Mouse (Mus musculus) thymus, adult 2 months (tissue): Measurements from ENCODE around the gene Slc1a1. TPM values are rescaled to one million over a fixed set of nuclear protein-coding genes. Genes with fewer than 3 reads are reported as not detected.
A peak's percentile ranks its signal among the peaks of the same experiment; 100 is the strongest.

Source experiments
- DNase-seq: peaks from one replicate; pipeline ENCODE4 v3.0.0; 2021
- H3K27ac ChIP-seq: fragments of 200-500 bp; 2 replicates; pipeline ENCODE4 v1.5.1; 2012; ENCODE audit warnings: low read length, control low read depth; ENCODE audit not compliant: control insufficient read depth, insufficient read depth
- H3K27me3 ChIP-seq: fragments of 200-500 bp; 2 replicates; pipeline ENCODE4 v1.6.1; 2012; ENCODE audit warnings: mild to moderate bottlenecking, low read length, moderate library complexity, mixed read lengths; ENCODE audit not compliant: control insufficient read depth, insufficient read depth
- H3K36me3 ChIP-seq: fragments of 200-500 bp; 2 replicates; pipeline ENCODE4 v1.6.1; 2012; ENCODE audit warnings: mild to moderate bottlenecking, low read length, moderate library complexity; ENCODE audit not compliant: control insufficient read depth, insufficient read depth
- H3K4me1 ChIP-seq: fragments of 200-500 bp; replicated peaks from 2 replicates; pipeline ENCODE4 v1.6.1; 2012; ENCODE audit warnings: low read length; ENCODE audit not compliant: control insufficient read depth, insufficient read depth
- H3K4me3 ChIP-seq: fragments of 200-500 bp; 2 replicates; pipeline ENCODE4 v1.5.1; 2012; ENCODE audit warnings: mild to moderate bottlenecking, low read length, control low read depth, moderate library complexity; ENCODE audit not compliant: control insufficient read depth, insufficient read depth
- CTCF ChIP-seq: fragments of 200-500 bp; IDR thresholded peaks from 2 replicates; pipeline ENCODE4 v1.5.1; 2012; ENCODE audit warnings: mild to moderate bottlenecking, control low read depth, low read length, moderate library complexity, borderline replicate concordance; ENCODE audit not compliant: control insufficient read depth, poor library complexity, insufficient read depth; ENCODE audit errors: extremely low read depth
- POLR2A ChIP-seq: fragments of 200-500 bp; IDR thresholded peaks from 2 replicates; pipeline ENCODE4 v1.6.1; 2012; ENCODE audit warnings: mild to moderate bottlenecking, low read length, control low read depth, moderate library complexity; ENCODE audit not compliant: control insufficient read depth, poor library complexity, insufficient read depth; ENCODE audit errors: extremely low read depth
- WGBS: fragments of 180-500 bp; shearing (Covaris S2); methylation state at CpG from one replicate; pipeline ENCODE4 v1.1.7; 2018; 5-methylcytosine and 5-hydroxymethylcytosine counted together
- polyA plus RNA-seq: library from polyadenylated mRNA; depleted of rRNA; stranded (reverse); fragments of >200 nt; gene quantifications from 2 replicates; pipeline ENCODE4 v1.2.3, GENCODE M21; 2012

Slc1a1 gene
- polyA plus RNA-seq, 1 experiment: 0.51 TPM

DNA sequence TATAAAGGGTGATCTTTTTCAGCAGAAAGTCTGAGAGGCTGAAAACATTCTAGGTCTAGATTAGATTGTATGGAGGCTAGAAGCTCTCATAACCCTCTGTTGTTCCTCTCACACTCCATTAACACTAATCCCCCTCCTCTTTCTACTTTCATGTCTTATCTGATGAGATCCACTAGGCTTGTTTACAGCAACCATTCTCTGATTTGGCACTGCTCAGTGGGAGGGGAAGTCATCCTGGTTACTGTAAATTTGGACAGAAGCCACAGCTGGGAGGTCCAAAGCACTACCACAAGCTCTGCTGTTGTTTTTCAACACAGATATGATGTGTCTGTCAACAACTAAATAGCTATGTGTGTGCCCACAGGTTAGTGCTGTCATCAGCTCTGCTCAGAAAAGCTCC is 3.5 kb upstream of the Slc1a1 start:
- Histone ChIP-seq H3K4me3 (no peak overlapping the region), H3K4me1 (peaks cover 4% of the 10 kb centered on the region), H3K36me3 (no peaks in the 10 kb centered on the region), H3K27me3 (peaks cover 3% of the 10 kb centered on the region; the same call in 1 of the 2 replicates), H3K27ac (no peak overlapping the region)
- no peak for TF ChIP-seq POLR2A
- DNase-seq: no peak

DNA sequence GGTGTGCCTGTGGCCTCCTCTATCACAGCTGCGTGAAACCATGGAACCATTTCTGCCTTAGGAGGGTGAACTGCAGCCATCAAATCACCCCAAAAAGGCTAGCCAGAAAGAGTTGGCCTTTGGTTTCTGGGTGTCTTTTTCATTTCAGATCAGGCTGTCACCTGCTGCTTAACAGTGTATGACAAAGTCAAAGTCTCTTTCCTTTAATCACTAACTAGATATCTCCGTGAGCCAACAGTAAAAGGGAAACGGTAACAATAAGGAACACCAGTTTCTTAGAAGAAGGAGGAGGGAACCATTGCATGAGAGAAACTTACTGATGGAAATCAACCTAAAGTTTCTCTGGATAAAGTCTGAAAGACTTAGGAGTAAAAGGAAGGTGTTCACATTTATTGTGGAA is 2.2 kb upstream of the Slc1a1 start:
- Histone ChIP-seq H3K27me3 (peaks cover 3% of the 10 kb centered on the region; the same call in 1 of the 2 replicates), H3K27ac (no peak overlapping the region), H3K4me1 (peaks cover 4% of the 10 kb centered on the region), H3K4me3 (no peak overlapping the region), H3K36me3 (no peaks in the 10 kb centered on the region)
- TF ChIP-seq CTCF: no peak
- no peak for TF ChIP-seq POLR2A
- 89% methylated on average over 3 of the region's 3 CpGs for WGBS
- no peak for DNase-seq

DNA sequence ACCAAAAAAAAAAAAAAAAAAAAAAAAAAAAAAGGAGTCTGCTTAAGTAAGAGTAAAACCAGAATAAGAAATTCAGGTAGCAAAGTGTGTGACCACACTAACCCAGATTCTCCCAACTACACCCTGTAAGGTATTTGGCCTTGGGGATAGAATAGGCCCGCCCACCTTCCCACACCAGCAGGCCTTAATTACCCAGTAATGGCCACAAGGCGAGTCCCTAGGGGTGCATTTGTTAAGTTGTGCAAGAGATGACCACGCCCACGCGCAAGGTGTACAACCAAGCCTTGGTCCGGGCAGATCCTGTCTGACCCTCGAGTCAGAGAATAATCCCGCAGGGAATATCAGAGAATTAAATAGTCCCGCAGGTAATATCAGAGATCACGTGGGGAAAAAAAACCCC is 461 bp upstream of the Slc1a1 start:
- Histone ChIP-seq H3K27ac (no peak overlapping the region), H3K36me3 (no peaks in the 10 kb centered on the region), H3K4me1 (peaks cover 4% of the 10 kb centered on the region), H3K4me3 (no peak overlapping the region), H3K27me3 (peaks cover 3% of the 10 kb centered on the region; the same call in 1 of the 2 replicates)
- DNase-seq: no peak
- TF ChIP-seq CTCF: no peak
- TF ChIP-seq POLR2A: no peak
- 22% methylated on average over 10 of the region's 10 CpGs for WGBS

DNA sequence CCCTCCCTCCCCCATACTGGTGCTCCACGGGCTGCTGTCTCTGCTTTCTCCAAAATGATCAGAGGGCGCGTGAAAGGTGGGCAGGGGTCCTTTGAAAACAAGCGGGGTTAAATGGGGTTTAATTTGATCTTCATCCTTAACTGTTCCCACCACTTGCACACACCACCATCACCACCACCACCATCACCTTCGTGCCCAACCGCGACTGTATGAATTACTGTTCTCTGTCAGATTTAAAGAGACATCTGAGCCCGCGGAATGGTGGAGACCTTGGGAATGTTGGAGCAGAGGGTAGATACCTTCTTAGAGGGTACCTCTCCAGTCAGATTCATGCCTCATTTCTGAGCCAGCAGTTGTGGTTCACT is 633 bp downstream of the Slc1a1 start:
- DNase-seq: no peak
- H3K27ac ChIP-seq: no peak overlapping the region

DNA sequence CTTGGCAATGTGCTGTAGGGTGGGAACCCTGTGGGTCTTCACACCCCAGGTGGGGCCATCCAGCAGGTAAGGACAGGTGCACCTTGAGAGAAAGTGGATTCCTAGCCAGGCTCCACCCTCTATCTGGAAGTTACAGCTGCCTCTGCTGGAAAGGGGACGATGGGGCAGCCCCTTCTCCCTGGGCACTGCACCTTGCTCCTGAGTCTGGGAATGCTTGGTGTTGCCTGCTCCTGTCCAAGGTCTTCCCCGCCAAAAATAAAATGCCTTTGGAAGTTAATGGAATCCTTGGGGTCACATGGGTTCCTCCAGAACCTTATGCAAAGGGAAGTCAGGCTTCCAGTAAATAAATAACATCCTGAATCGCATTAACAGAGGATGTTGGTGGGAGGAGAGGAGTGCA is 1.3 kb downstream of the Slc1a1 start:
- H3K4me3 ChIP-seq: no peak overlapping the region
- DNase-seq: no peak
- TF ChIP-seq CTCF (no peak), POLR2A (no peak)
- no peaks in the 10 kb centered on the region for H3K36me3 ChIP-seq
- no peak overlapping the region for H3K27ac ChIP-seq
- peaks cover 4% of the 10 kb centered on the region for H3K4me1 ChIP-seq
- H3K27me3 ChIP-seq: peaks cover 3% of the 10 kb centered on the region; the same call in 1 of the 2 replicates
- WGBS: 89% methylated on average over 3 of the region's 3 CpGs

More for the DNA sequence above, 633 bp downstream of the Slc1a1 start:
- H3K4me3 ChIP-seq: peak overlapping the region; percentile 27; the same call in 1 of the 2 replicates
- WGBS: 9% methylated on average over 9 of the region's 9 CpGs
- peaks cover 3% of the 10 kb centered on the region; the same call in 1 of the 2 replicates for H3K27me3 ChIP-seq
- no peaks in the 10 kb centered on the region for H3K36me3 ChIP-seq
- TF ChIP-seq CTCF (no peak), POLR2A (no peak)
- peaks cover 4% of the 10 kb centered on the region for H3K4me1 ChIP-seq

DNA sequence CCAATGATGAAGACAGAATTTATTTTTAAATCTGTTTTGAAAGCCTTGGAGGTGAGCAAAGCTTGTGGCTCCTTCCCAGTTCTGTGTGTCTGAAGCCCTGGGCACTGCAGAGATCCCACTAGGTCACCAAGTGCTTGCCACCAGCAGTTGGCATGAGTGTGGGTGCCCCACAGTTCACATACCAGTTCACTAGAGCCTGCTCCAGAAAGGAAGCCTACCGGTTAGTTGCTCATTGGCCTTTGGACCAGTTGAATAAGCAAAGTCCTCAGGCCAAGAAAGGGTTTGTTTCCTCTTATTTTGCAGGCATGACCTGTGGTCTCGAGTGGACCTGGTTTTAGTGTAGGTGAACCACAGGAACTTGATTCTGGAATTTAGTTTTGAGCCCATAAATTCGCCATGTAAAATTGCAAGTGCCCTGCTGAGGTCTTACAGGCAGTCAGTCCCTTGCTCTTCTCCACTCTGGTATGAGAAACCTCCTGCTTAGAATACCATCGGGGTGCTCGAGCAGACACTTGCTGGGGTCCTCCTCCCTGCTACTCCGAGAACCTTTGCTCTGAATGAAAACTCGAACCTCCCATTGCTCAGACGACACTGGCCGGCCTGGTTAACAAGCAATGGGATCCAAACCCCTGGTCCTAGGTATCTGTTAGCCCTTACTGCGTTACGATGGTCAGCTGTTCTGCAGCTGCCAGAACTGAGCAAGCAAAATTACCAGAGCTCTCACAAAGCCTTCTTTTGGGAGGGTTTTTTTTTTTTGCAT is 2.0 kb downstream of the Slc1a1 start:
- DNase-seq: no peak
- no peaks in the 10 kb centered on the region for H3K36me3 ChIP-seq
- no peak overlapping the region for H3K27ac ChIP-seq
- WGBS: 91% methylated on average over 11 of the region's 11 CpGs
- H3K4me3 ChIP-seq: no peak overlapping the region
- TF ChIP-seq POLR2A: no peak
- peaks cover 3% of the 10 kb centered on the region; the same call in 1 of the 2 replicates for H3K27me3 ChIP-seq
- H3K4me1 ChIP-seq: peaks cover 4% of the 10 kb centered on the region

DNA sequence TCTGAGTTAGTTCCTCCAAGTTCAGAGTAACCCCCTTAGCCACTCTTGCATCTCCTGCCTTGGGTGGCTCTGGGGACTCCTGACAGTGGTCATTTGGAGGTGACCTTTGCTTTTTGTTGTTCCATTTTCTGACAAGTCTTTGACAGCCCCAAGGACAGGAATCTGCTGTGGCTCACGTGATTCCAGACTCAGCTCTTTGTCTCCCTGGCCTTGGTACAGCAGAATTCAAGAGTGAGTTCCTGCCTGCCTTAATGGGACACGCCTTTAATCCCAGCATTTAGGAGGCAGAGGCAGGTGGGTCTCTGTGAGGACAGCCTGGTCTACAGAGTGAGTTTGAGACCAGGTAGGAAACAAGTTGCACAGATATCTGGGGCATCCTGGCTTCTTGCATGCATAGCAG is 3.9 kb downstream of the Slc1a1 start:
- peaks cover 3% of the 10 kb centered on the region; the same call in 1 of the 2 replicates for H3K27me3 ChIP-seq
- H3K36me3 ChIP-seq: no peaks in the 10 kb centered on the region
- no peak for TF ChIP-seq POLR2A
- no peak for TF ChIP-seq CTCF
- no peak overlapping the region for H3K4me3 ChIP-seq
- peaks cover 4% of the 10 kb centered on the region for H3K4me1 ChIP-seq
- H3K27ac ChIP-seq: no peak overlapping the region
- no peak for DNase-seq
- 92% methylated on average over 2 of the region's 2 CpGs for WGBS
